Mouse (Mus musculus) kidney, adult 18-20 months (tissue): Measurements from ENCODE around the gene Htra3.

ENCODE experiments used
- DNase-seq: peaks from one replicate; pipeline ENCODE4 v3.0.0; 2021

Htra3 gene

DNA sequence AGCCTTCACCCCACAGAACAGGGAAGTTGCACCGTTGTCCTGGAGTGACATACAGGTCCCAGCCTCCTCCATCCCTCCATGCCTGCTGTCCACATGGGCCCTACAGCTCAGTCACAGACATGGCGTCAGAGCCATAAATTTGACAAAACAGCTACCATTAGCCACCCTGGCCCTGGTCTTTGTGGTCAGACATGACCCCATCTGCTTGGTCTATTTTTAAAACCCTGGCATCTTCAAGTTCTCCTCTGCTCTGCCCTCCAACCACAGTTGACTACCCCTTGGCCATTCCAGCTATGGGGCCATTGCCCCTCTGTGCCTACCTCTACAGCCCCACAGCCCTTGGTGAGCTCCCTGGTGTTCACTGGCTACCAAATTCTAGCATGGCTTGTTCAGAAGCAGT, 69.6 kb downstream of the Htra3 start:
- no peak for DNase-seq

DNA sequence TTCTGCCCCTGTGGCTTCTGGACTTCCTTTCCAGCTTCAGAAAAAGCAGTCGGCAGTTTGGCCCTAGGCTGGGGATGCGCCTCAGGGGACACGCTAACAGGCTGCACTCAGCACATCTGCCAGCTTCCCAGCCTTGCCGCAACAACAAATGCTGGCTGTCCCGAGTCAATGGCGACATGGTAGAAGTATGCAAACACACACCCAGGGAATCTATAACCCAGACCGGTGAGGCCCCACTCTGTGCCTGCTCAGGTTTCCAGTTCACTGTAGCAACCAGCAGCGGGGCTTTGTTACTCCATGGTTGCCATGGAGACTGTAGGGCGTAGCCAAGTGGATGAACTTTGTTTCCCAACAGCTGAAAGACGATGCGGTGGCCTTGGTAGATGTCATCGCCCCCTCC, 70.2 kb downstream of the Htra3 start:
- DNase-seq: no peak

GRCm38 (mm10) chr5:35608559-35608958, 71.0 kb downstream of the Htra3 start:
- DNase-seq: no peak

- no peak for DNase-seq
Observed at GRCm38 (mm10) chr5:35607784-35608183, 71.8 kb downstream of the Htra3 start.

DNA sequence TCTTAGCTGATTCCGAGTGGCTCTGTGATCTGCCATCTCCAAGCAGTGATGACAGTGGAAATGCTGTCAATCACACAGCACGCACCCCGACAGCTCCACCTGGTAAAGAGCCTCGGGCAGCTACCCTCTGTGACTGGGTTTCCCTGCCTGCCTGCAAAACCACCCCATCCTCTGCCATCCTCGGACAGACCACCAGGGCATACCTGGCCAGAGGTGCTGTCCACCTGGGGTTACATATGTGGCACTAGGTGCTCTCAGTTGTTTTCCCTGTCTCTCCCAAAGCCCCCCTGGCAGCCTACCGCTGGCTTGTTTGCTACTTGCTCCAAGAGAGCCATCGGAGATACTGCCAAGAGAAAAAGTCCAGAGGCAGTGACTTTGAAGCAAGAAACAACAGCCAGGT, 72.8 kb downstream of the Htra3 start:
- no peak for DNase-seq

DNA sequence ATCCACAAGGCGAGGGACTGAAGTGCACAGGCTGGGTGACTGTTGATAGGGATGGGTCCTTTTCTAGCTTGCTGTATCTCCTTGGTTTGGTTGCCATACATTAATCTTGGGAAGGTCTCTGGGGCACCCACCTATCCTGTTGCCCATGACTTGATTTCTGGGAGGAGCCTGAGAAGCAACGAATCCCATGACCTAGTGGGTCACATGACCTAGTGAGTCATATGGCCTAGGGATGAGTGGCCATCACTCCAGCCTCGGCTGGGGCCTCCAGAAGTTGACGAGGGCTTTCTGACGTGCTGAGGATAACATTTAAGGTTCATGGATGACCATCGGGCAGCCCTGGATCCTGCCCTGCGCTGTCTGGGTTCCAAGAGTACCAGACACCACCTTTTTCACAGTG, 74.2 kb downstream of the Htra3 start:
- no peak for DNase-seq
